Mouse (Mus musculus): ENCODE results near the gene Arhgap27.
"Not testable (repeated sequence)": the region's sequence is repeated elsewhere in the genome, so short reads cannot be mapped to it uniquely, and the experiment has no call there.

Gene Arhgap27

GRCm38 (mm10) chr11:103332186-103332889, 31.2 kb downstream of the Arhgap27 start:
- peak; percentile 76 to 84 for DNase-seq

GRCm38 (mm10) chr11:103331502-103332185, 31.8 kb downstream of the Arhgap27 start:
- DNase-seq: no peak

GRCm38 (mm10) chr11:103330651-103331319, 32.7 kb downstream of the Arhgap27 start:
- no peak for DNase-seq

GRCm38 (mm10) chr11:103326950-103327349, 36.5 kb downstream of the Arhgap27 start:
- DNase-seq: peak in 1 of 2 experiments; percentile 78

- peak in 1 of 2 experiments; percentile 73 for DNase-seq
Observed at GRCm38 (mm10) chr11:103325172-103325571, 38.3 kb downstream of the Arhgap27 start.

GRCm38 (mm10) chr11:103324723-103325122, 38.8 kb downstream of the Arhgap27 start:
- no peak for DNase-seq

GRCm38 (mm10) chr11:103322832-103323231, 40.7 kb downstream of the Arhgap27 start:
- DNase-seq: not testable (repeated sequence)

GRCm38 (mm10) chr11:103320646-103321045, 42.8 kb downstream of the Arhgap27 start:
- DNase-seq: no peak

GRCm38 (mm10) chr11:103320196-103320595, 43.3 kb downstream of the Arhgap27 start:
- no peak for DNase-seq

GRCm38 (mm10) chr11:103318042-103318441, 45.5 kb downstream of the Arhgap27 start:
- DNase-seq: no peak

GRCm38 (mm10) chr11:103315379-103315778, 48.1 kb downstream of the Arhgap27 start:
- DNase-seq: no peak

- peak; percentile 51 to 79 for DNase-seq
Observed at GRCm38 (mm10) chr11:103314736-103315374, 48.6 kb downstream of the Arhgap27 start.

- DNase-seq: no peak
Observed at GRCm38 (mm10) chr11:103313542-103313941, 50.0 kb downstream of the Arhgap27 start.

GRCm38 (mm10) chr11:103312655-103313255, 50.7 kb downstream of the Arhgap27 start:
- DNase-seq: no peak

- peak; percentile 46 to 58 for DNase-seq
Observed at GRCm38 (mm10) chr11:103311960-103312611, 51.4 kb downstream of the Arhgap27 start.

- no peak for DNase-seq
Observed at GRCm38 (mm10) chr11:103309956-103310574, 53.4 kb downstream of the Arhgap27 start.

- peak; percentile 62 to 75 for DNase-seq
Observed at GRCm38 (mm10) chr11:103307910-103308309, 55.6 kb downstream of the Arhgap27 start.

- no peak for DNase-seq
Observed at GRCm38 (mm10) chr11:103304525-103304924, 59.0 kb downstream of the Arhgap27 start.

GRCm38 (mm10) chr11:103294772-103295171, 68.7 kb downstream of the Arhgap27 start:
- DNase-seq: no peak

- DNase-seq: no peak
Observed at GRCm38 (mm10) chr11:103294066-103294465, 69.4 kb downstream of the Arhgap27 start.

- no peak for DNase-seq
Observed at GRCm38 (mm10) chr11:103292890-103293287, 70.6 kb downstream of the Arhgap27 start.
